Mouse (Mus musculus) heart, adult 2 months (tissue): ENCODE results near the gene Elane. TPM values are rescaled to one million over a fixed set of nuclear protein-coding genes. Genes with fewer than 3 reads are reported as not detected.

ENCODE experiments used
- DNase-seq, 2 experiments: peaks; one replicate each; pipeline ENCODE4 v3.0.0; 2021
- H3K27ac ChIP-seq: fragments of 200-600 bp; 2 replicates; pipeline ENCODE4 v1.8.1; 2022
- H3K27me3 ChIP-seq: fragments of 200-500 bp; 2 replicates; pipeline ENCODE4 v1.6.1; 2012; ENCODE audit warnings: mild to moderate bottlenecking, low read length, inconsistent platforms, mixed read lengths; ENCODE audit not compliant: control insufficient read depth, insufficient read depth
- H3K36me3 ChIP-seq: fragments of 200-500 bp; 2 replicates; pipeline ENCODE4 v1.6.1; 2012; ENCODE audit warnings: low read length, inconsistent platforms; ENCODE audit not compliant: control insufficient read depth, insufficient read depth
- H3K4me1 ChIP-seq: fragments of 200-500 bp; 2 replicates; pipeline ENCODE4 v1.6.1; 2011; ENCODE audit warnings: low read length; ENCODE audit not compliant: control insufficient read depth, insufficient read depth
- H3K4me3 ChIP-seq: fragments of 200-600 bp; 2 replicates; pipeline ENCODE4 v1.8.1; 2022
- H3K79me2 ChIP-seq: fragments of 200-500 bp; replicated peaks from 2 replicates; pipeline ENCODE4 v1.6.1; 2012; ENCODE audit warnings: mild to moderate bottlenecking, inconsistent platforms, low read length, moderate library complexity, mixed read lengths; ENCODE audit not compliant: control insufficient read depth, insufficient read depth
- H3K9ac ChIP-seq: fragments of 200-500 bp; 2 replicates; pipeline ENCODE4 v1.6.1; 2012; ENCODE audit warnings: low read depth, mild to moderate bottlenecking, control low read depth, inconsistent platforms, low read length, mixed read lengths
- CTCF ChIP-seq: fragments of 200-600 bp; IDR thresholded peaks from 2 replicates; pipeline ENCODE4 v1.8.1; 2022; ENCODE audit warnings: antibody characterized with exemption, mild to moderate bottlenecking, moderate library complexity
- EP300 ChIP-seq: fragments of 200-500 bp; IDR thresholded peaks from 2 replicates; pipeline ENCODE4 v1.6.1; 2011; ENCODE audit warnings: low read depth, low read length, control low read depth; ENCODE audit not compliant: insufficient read depth
- POLR2A ChIP-seq: fragments of 200-500 bp; IDR thresholded peaks from 2 replicates; pipeline ENCODE4 v1.6.1; 2011; ENCODE audit warnings: mild to moderate bottlenecking, low read depth, low read length, control low read depth; ENCODE audit not compliant: insufficient read depth
- WGBS: fragments of 180-500 bp; shearing (Covaris S2); methylation state at CpG from one replicate; pipeline ENCODE4 v1.1.7; 2018; 5-methylcytosine and 5-hydroxymethylcytosine counted together
- intact Hi-C: fragments of 180-260 bp; cut with DNase I; formaldehyde crosslinking; loops from one replicate; pipeline ENCODE4 v1.15.1; 2025
- polyA plus RNA-seq: library from polyadenylated mRNA; depleted of rRNA; stranded (reverse); fragments of >200 nt; gene quantifications from 2 replicates; pipeline ENCODE4 v1.2.3, GENCODE M21; 2012
- total RNA-seq, 2 experiments: library from RNA; stranded (reverse); gene quantifications; 2 replicates each; pipeline ENCODE4 v1.2.3; 2021

The Elane gene
- total and polyA plus RNA-seq, 3 experiments, result not detected

DNA sequence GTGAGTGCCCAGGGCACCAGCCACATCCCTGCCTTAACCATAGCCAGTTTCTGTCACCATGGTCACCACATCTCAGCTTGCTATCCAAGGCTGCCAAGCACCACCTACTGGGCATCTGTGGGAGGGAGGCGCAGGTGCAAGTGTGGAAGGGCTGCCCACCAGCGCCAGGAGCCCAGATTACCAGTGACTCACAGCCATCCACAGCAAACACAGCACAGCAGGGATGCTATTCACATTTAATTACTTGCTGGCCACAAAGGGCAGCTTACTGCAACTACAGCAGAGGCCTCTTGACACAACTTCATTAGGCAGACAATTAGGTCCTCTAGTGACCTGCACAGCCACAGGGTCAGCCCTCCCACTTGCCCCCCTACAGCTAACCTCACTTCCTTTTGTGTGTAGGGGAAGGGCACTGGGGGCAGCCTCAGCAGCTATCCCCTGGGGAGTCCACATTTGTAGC is 14.9 kb downstream of the Elane start:
- no peaks in the 10 kb centered on the region for H3K4me1 ChIP-seq
- no peak overlapping the region for H3K4me3 ChIP-seq
- intact Hi-C loops, result no loop called here
- no peak overlapping the region for H3K27ac ChIP-seq
- DNase-seq, result no peak
- H3K27me3 ChIP-seq, result no peaks in the 10 kb centered on the region
- no peaks in the 10 kb centered on the region for H3K79me2 ChIP-seq
- TF ChIP-seq POLR2A (no peak), CTCF (peak; percentile 35)
- 68% methylated on average over 2 of the region's 2 CpGs for WGBS
- no peaks in the 10 kb centered on the region for H3K36me3 ChIP-seq
- no peak overlapping the region for H3K9ac ChIP-seq

DNA sequence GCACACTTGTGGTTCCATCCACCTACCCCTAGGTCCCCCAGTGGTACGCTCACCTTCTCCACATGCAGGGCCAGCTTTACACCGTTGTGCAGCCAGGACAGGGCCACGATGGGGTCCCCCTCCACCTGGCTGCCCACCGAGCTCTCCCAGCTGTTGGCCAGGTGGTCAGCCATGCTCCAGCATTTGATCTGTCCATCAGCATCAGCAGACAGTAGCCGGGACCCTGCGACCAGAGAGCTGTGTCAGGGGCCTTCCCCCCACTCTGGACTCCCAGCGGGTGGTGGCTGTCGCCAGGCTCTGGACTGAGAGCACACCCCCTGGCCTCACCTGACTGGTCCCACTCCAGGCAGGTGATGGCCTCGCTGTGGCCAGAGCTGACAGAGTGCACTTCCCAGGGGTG is 20.7 kb downstream of the Elane start:
- no peak overlapping the region for H3K4me3 ChIP-seq
- peaks cover 4% of the 10 kb centered on the region for H3K4me1 ChIP-seq
- no peak overlapping the region for H3K27ac ChIP-seq
- no peaks in the 10 kb centered on the region for H3K79me2 ChIP-seq
- DNase-seq, result no peak
- H3K36me3 ChIP-seq, result no peaks in the 10 kb centered on the region
- TF ChIP-seq POLR2A, result no peak
- no peak for TF ChIP-seq CTCF
- TF ChIP-seq EP300, result no peak
- H3K27me3 ChIP-seq, result no peaks in the 10 kb centered on the region
- H3K9ac ChIP-seq, result no peak overlapping the region
- intact Hi-C loops, result loop anchor here (2.0 kb wide), 1 partner anchor 16 kb away; no protein-coding TSS in a partner anchor
- WGBS, result 92% methylated on average over 9 of the region's 9 CpGs

DNA sequence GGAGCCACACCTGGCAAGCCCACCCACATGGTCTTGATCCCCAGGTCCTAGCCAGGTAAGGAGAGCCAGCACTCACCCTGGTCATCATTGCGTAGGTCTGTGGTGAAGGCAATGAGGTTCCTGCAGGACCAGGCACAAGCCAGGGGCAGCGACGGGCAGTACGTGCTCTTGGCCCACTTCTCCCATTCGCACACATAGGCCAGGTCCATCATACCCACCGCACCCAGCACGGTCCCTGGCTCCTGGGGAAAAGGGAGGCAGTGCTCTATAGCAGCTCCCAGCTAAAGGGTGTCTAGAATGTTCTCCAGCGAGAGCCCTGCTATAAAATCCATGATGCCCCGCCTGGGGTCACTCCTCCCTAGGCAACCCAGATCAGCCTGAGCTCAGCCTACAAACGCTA is 21.4 kb downstream of the Elane start:
- 94% methylated on average over 10 of the region's 10 CpGs for WGBS
- Histone ChIP-seq H3K9ac (no peak overlapping the region), H3K36me3 (no peaks in the 10 kb centered on the region), H3K27ac (no peak overlapping the region), H3K4me1 (peaks cover 4% of the 10 kb centered on the region), H3K27me3 (no peaks in the 10 kb centered on the region), H3K4me3 (no peak overlapping the region), H3K79me2 (no peaks in the 10 kb centered on the region)
- no peak for TF ChIP-seq POLR2A
- intact Hi-C loops, result loop anchor here (2.0 kb wide), 1 partner anchor 15 kb away; no protein-coding TSS in a partner anchor
- DNase-seq, result no peak

DNA sequence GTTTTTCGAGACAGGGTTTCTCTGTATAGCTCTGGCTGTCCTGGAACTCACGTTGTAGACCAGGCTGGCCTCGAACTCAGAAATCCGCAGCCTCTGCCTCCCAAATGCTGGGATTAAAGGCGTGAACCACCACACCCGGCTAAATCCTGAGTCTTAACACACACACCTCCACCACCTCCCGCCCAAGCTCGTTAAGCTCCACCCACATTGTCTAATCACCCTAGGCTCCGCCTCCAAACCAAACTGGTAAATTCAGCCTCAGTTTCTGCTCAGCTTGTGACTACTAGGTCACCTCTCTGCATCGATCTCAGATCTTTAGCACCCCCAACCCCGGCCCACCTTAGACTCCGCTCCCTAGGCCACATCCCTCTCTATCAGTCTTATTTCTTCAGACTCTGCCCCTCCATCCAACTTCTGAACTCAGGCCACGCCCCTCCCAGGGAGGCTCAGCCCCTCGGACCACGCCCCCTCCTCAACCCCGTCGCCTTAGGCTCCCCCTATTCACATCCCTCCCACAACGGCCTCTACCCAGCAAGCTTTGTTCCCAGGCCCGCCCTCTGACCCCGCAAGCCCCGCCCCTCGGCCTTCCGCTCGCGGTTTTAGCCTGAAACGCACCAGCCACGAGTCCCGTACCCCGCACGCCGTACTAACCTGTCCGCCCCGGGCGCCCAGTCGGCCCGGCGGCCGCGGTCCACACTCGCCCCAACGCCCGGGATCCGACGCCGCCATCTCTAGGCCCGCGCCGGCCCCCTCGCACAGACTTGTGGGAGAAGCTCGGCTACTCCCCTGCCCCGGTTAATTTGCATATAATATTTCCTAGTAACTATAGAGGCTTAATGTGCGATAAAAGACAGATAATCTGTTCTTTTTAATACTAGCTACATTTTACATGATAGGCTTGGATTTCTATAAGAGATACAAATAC is 22.4 kb downstream of the Elane start, which contains the start of gene Med16:
Med16 (minus strand) TSS at position 757 of the 925 bp plus-strand sequence.
- Histone ChIP-seq H3K36me3 (no peaks in the 10 kb centered on the region), H3K79me2 (no peaks in the 10 kb centered on the region), H3K4me1 (peaks cover 4% of the 10 kb centered on the region), H3K27me3 (no peaks in the 10 kb centered on the region), H3K27ac (peak within 1 kb of the TSS; percentile 100), H3K9ac (peak within 1 kb of the TSS; percentile 97), H3K4me3 (peak within 1 kb of the TSS; percentile 97)
- peak; percentile 97 for DNase-seq
- 2% methylated on average over 52 of the region's 52 CpGs for WGBS
- intact Hi-C loops, result no loop called here
- TF ChIP-seq EP300 (no peak), POLR2A (no peak), CTCF (no peak)

DNA sequence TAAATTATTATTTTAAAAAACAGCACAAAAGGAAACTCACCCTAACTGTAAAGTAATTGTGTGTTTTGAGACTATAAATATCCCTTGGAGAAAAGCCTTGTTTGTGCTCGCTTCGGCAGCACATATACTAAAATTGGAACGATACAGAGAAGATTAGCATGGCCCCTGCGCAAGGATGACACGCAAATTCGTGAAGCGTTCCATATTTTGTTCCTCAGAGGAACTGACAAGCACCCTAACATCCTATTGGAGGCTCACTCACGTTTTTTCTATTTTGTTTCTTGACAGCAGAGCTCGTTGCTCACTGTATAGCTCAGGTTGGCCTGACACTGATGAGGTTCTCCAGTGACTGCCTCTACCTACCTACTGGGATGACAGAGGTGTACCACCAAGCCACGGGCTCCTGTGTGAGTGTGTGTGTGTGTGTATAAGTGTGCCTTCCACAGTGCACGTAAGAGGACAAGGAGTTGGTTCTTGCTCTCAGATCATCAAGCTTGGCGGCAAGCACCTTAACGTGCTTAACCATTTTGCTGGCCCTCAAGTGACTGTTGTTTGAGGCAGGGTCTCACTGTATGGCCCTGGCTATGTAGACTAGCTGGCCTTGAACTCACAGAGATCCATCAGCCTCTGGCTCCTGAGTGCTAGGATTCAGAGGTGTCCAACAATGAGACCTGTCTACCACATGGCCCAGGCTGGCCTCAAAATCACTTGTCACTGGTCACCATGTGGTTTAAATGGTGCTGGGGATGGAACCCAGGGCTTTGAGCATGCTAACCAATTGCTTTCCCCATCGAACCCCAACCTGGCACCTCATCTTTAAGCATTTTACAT is 23.3 kb downstream of the Elane start:
- DNase-seq, result peak in 1 of 2 experiments; percentile 55
- Histone ChIP-seq H3K27me3 (no peaks in the 10 kb centered on the region), H3K79me2 (no peaks in the 10 kb centered on the region), H3K27ac (peak overlapping the region; percentile 100), H3K4me3 (peak overlapping the region; percentile 97), H3K9ac (peak overlapping the region; percentile 29), H3K4me1 (peaks cover 4% of the 10 kb centered on the region), H3K36me3 (no peaks in the 10 kb centered on the region)
- 0 out of 2 replicates have a peak, but pooled peaks have one; percentile 33 for TF ChIP-seq POLR2A
- TF ChIP-seq EP300, result no peak
- WGBS, result 24% methylated on average over 14 of the region's 14 CpGs
- intact Hi-C loops, result no loop called here
